Mouse (Mus musculus) CH12.LX (cell line): ENCODE data around the gene Kalrn. TPM values are rescaled to one million over a fixed set of nuclear protein-coding genes. Genes with fewer than 3 reads are reported as not detected.

Experiments
- DNase-seq: peaks from one replicate; pipeline ENCODE4 v3.0.0-alpha.2; 2013; ENCODE audit errors: extremely low read depth
- H3K27ac ChIP-seq: 2 replicates; pipeline ENCODE4 v1.5.1; 2012; ENCODE audit warnings: low read depth, mild to moderate bottlenecking, control low read depth, moderate library complexity; ENCODE audit not compliant: insufficient read depth
- H3K27me3 ChIP-seq: replicated peaks from 2 replicates; pipeline ENCODE3; 2012; ENCODE audit warnings: inconsistent platforms
- H3K36me3 ChIP-seq, 2 experiments: replicated peaks in 1 of 2; 2 replicates each; pipeline versions ENCODE3 to v1.6.1; 2012; ENCODE audit warnings: inconsistent platforms in 1 of 2, low read length in 1 of 2, mild to moderate bottlenecking in 1 of 2, mixed read lengths in 1 of 2, moderate library complexity in 1 of 2; ENCODE audit not compliant: control insufficient read depth in 1 of 2, insufficient read depth in 1 of 2
- H3K4me1 ChIP-seq, 2 experiments: 2 replicates each; pipeline ENCODE4 v1.6.1; 2012; ENCODE audit warnings: inconsistent platforms in 1 of 2, moderate library complexity in 1 of 2; ENCODE audit not compliant: insufficient read depth in 2 of 2, control insufficient read depth in 1 of 2
- H3K4me2 ChIP-seq: 2 replicates; pipeline ENCODE4 v1.6.1; 2012; ENCODE audit warnings: low read depth, mild to moderate bottlenecking, control low read depth; ENCODE audit not compliant: poor library complexity, insufficient read depth, severe bottlenecking
- H3K4me3 ChIP-seq, 3 experiments: fragments of 150-350 bp in 1 of 3; sonication (generic) in 1 of 3; replicated peaks in 1 of 3; 2 replicates each; pipeline versions ENCODE3 to v1.5.1; 2011 to 2012; ENCODE audit warnings: low read depth in 2 of 3, low read length in 2 of 3, mild to moderate bottlenecking in 2 of 3, moderate library complexity in 2 of 3, control low read depth in 1 of 3, improper control_type of control experiment in 1 of 3, inconsistent platforms in 1 of 3, mixed read lengths in 1 of 3; ENCODE audit not compliant: poor library complexity in 1 of 3
- H3K79me2 ChIP-seq: replicated peaks from 2 replicates; pipeline ENCODE4 v1.6.1; 2012; ENCODE audit warnings: mild to moderate bottlenecking, moderate library complexity; ENCODE audit not compliant: control insufficient read depth, poor library complexity, insufficient read depth, severe bottlenecking; ENCODE audit errors: extremely low read depth
- H3K9ac ChIP-seq: 2 replicates; pipeline ENCODE4 v1.6.1; 2012; ENCODE audit warnings: low read depth, mild to moderate bottlenecking, control low read depth, moderate library complexity; ENCODE audit not compliant: insufficient read depth
- H3K9me3 ChIP-seq: replicated peaks from 2 replicates; pipeline ENCODE3; 2012; ENCODE audit warnings: low read length, inconsistent platforms, mixed read lengths
- BHLHE40 ChIP-seq: IDR thresholded peaks from 2 replicates; pipeline ENCODE4 v1.6.1; 2011; ENCODE audit warnings: mild to moderate bottlenecking, low read depth, low read length, improper control_type of control experiment
- CHD2 ChIP-seq: IDR thresholded peaks from 2 replicates; pipeline ENCODE4 v1.6.1; 2011; ENCODE audit warnings: low read length, improper control_type of control experiment
- E2F4 ChIP-seq: IDR thresholded peaks from 2 replicates; pipeline ENCODE4 v1.6.1; 2011; ENCODE audit warnings: low read depth, low read length, improper control_type of control experiment; ENCODE audit not compliant: insufficient replicate concordance
- ELF1 ChIP-seq: IDR thresholded peaks from 2 replicates; pipeline ENCODE4 v1.6.1; 2014; ENCODE audit warnings: low read depth, mild to moderate bottlenecking, inconsistent platforms, low read length, improper control_type of control experiment
- HCFC1 ChIP-seq: IDR thresholded peaks from 2 replicates; pipeline ENCODE4 v1.6.1; 2012; ENCODE audit warnings: low read depth, mild to moderate bottlenecking, inconsistent platforms, low read length, improper control_type of control experiment
- IRF4 ChIP-seq: IDR thresholded peaks from 2 replicates; pipeline ENCODE4 v1.6.1; 2014; ENCODE audit warnings: low read depth, mild to moderate bottlenecking, inconsistent platforms, low read length, improper control_type of control experiment
- KAT2A ChIP-seq: IDR thresholded peaks from 2 replicates; pipeline ENCODE4 v1.6.1; 2012; ENCODE audit warnings: low read length, improper control_type of control experiment, inconsistent platforms; ENCODE audit not compliant: insufficient replicate concordance
- MAFK ChIP-seq: IDR thresholded peaks from 2 replicates; pipeline ENCODE4 v1.6.1; 2011; ENCODE audit warnings: low read length, improper control_type of control experiment; ENCODE audit not compliant: insufficient replicate concordance
- MAX ChIP-seq: IDR thresholded peaks from 2 replicates; pipeline ENCODE4 v1.6.1; 2011; ENCODE audit warnings: low read length, improper control_type of control experiment
- MEF2A ChIP-seq: IDR thresholded peaks from 2 replicates; pipeline ENCODE4 v1.6.1; 2014; ENCODE audit warnings: low read depth, mild to moderate bottlenecking, inconsistent platforms, low read length, improper control_type of control experiment, borderline replicate concordance
- MXI1 ChIP-seq: IDR thresholded peaks from 2 replicates; pipeline ENCODE4 v1.6.1; 2011; ENCODE audit warnings: mild to moderate bottlenecking, low read depth, low read length, improper control_type of control experiment
- NELFE ChIP-seq: IDR thresholded peaks from 2 replicates; pipeline ENCODE4 v1.6.1; 2011; ENCODE audit warnings: low read depth, low read length, improper control_type of control experiment
- PAX5 ChIP-seq: IDR thresholded peaks from 2 replicates; pipeline ENCODE4 v1.6.1; 2012; ENCODE audit warnings: low read length, inconsistent platforms, mixed read lengths
- RAD21 ChIP-seq: IDR thresholded peaks from 2 replicates; pipeline ENCODE4 v1.6.1; 2011; ENCODE audit warnings: low read depth, mild to moderate bottlenecking, low read length, improper control_type of control experiment, moderate library complexity
- UBTF ChIP-seq: IDR thresholded peaks from 2 replicates; pipeline ENCODE4 v1.6.1; 2012; ENCODE audit warnings: low read depth, mild to moderate bottlenecking, inconsistent platforms, low read length, improper control_type of control experiment, moderate library complexity
- USF1 ChIP-seq: IDR thresholded peaks from 2 replicates; pipeline ENCODE4 v1.6.1; 2014; ENCODE audit warnings: low read depth, mild to moderate bottlenecking, inconsistent platforms, low read length, improper control_type of control experiment
- USF2 ChIP-seq: conservative IDR thresholded peaks from 2 replicates; pipeline ENCODE4 v1.6.1; 2011; ENCODE audit warnings: low read depth, low read length, improper control_type of control experiment
- ZKSCAN1 ChIP-seq: IDR thresholded peaks from 2 replicates; pipeline ENCODE4 v1.6.1; 2012; ENCODE audit warnings: low read depth, inconsistent platforms, low read length, improper control_type of control experiment, borderline replicate concordance
- dilution Hi-C: fragments of 300-500 bp; cut with MboI; formaldehyde crosslinking; loops from 2 replicates; pipeline ENCODE4 v1.14.3; 2020; ENCODE audit warnings: low sequenced_read_pairs; ENCODE audit not compliant: extremely low pct_unique_long_range_greater_than_20kb, extremely low pct_ligation_motif_present
- in situ Hi-C: fragments of 300-500 bp; cut with MboI; formaldehyde crosslinking; loops from 3 replicates; pipeline ENCODE4 v1.14.3; 2019; ENCODE audit warnings: low sequenced_read_pairs, low pct_ligation_motif_present, low pct_unique_long_range_greater_than_20kb, mixed read lengths
- polyA plus RNA-seq: library from polyadenylated mRNA; unstranded; fragments of >175 nt; gene quantifications from 2 replicates; pipeline ENCODE4 v1.2.1, GENCODE M21; 2012; ENCODE audit warnings: low read depth; ENCODE audit not compliant: insufficient read length
- total RNA-seq, 2 experiments: library from RNA; depleted of rRNA; stranded (reverse); fragments of 300-350 nt in 1 of 2; fragments of >200 nt in 1 of 2; gene quantifications; 2 replicates each; pipeline ENCODE4 v1.2.3; 2012 to 2014

The Kalrn gene
- total and polyA plus RNA-seq, 3 experiments = 0.08 to 0.09 TPM; not detected in 1

DNA sequence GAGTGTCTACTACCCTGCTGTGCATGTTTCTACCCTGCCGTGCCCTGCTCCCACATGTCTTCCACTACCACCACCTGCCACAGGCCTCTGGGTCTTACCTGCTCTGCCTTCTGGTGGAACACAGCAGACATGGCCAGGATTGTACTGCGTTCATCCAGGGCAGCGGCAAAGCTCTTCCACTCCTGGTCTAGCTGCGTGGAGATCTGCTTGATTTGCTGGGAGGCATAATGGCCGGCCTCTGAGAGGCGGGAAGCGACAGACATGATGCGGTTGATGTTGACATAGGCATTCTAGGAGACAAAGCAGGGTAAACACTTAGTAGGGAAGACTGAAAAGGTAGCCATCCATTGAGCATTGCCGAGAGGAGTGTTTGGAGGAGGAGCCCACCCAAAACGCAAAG, 259.3 kb downstream of the Kalrn start:
- no peaks in the 10 kb centered on the region for H3K79me2 ChIP-seq
- H3K4me1 ChIP-seq = no peaks in the 10 kb centered on the region
- no peaks in the 10 kb centered on the region for H3K36me3 ChIP-seq
- H3K9ac ChIP-seq = no peak overlapping the region
- peaks cover 83% of the 10 kb centered on the region for H3K27me3 ChIP-seq
- no peak for TF ChIP-seq USF1
- H3K4me2 ChIP-seq = no peak overlapping the region
- in situ Hi-C loops = no loop called here
- dilution Hi-C loops = no loop called here
- H3K4me3 ChIP-seq = no peak overlapping the region
- DNase-seq = no peak
- H3K27ac ChIP-seq = no peak overlapping the region
- peaks cover 9% of the 10 kb centered on the region for H3K9me3 ChIP-seq

DNA sequence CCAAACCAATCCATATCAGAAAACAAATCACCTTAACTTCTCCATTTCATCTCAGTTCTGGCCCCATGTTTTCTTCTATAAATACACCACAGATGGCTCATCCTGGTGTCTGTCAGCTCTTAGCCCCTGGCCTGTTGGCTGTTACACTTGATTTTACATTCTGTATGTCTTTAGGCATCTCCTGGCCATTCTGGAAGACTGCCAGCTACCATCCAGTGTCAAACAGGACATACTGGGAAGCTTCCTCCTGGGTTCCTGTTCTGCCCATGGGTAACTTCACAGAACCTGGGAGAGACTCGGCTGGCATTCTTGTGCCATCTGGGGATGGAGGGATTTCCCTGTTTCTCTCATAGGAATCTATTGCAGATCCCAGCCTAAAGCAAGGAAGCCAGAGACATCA, 261.8 kb downstream of the Kalrn start:
- TF ChIP-seq MAFK (no peak), USF2 (no peak), UBTF (no peak), RAD21 (no peak), NELFE (no peak), IRF4 (no peak), USF1 (no peak), HCFC1 (no peak), ZKSCAN1 (no peak), MAX (no peak), CHD2 (no peak), BHLHE40 (no peak), E2F4 (no peak), PAX5 (no peak), KAT2A (no peak), ELF1 (no peak), MXI1 (no peak), MEF2A (no peak)
- no peak overlapping the region for H3K9ac ChIP-seq
- H3K79me2 ChIP-seq = no peaks in the 10 kb centered on the region
- dilution Hi-C loops = no loop called here
- H3K36me3 ChIP-seq = no peaks in the 10 kb centered on the region
- H3K27me3 ChIP-seq = peaks cover 83% of the 10 kb centered on the region
- H3K4me2 ChIP-seq = no peak overlapping the region
- in situ Hi-C loops = no loop called here
- H3K9me3 ChIP-seq = peaks cover 9% of the 10 kb centered on the region
- no peak overlapping the region for H3K4me3 ChIP-seq
- H3K4me1 ChIP-seq = no peaks in the 10 kb centered on the region
- DNase-seq = no peak
- no peak overlapping the region for H3K27ac ChIP-seq
